Mouse (Mus musculus): ENCODE measurements at regions not wholly inside any gene's neighbourhood (a gene's known extent, or its start where the extent isn't known, plus 50 kb on each side); places are given as distances from the start of the nearest gene placed in this dataset.

DNA sequence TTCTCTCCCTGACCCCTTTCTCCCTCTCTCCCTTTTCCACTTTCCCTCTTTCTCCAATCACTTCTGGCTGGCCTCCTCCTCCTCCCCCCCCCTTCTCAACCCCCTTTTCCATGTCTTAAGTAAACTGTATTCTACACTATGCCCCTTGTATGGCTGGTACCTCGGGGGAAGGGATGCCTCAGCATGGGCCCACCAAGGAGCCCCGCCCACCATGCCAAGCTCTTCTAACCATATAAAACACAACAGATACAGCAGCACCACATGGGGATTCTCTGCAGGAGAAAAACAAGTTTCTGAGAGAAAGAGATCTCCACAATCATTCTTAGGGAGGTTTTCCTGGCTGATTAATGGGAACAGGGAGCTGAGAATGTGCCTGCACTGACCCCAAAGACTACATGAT is 196.6 kb upstream of the Trib2 start:
- no peak for DNase-seq

GRCm38 (mm10) chr12:16012081-16012480 is 195.4 kb upstream of the Trib2 start:
- DNase-seq: no peak

DNA sequence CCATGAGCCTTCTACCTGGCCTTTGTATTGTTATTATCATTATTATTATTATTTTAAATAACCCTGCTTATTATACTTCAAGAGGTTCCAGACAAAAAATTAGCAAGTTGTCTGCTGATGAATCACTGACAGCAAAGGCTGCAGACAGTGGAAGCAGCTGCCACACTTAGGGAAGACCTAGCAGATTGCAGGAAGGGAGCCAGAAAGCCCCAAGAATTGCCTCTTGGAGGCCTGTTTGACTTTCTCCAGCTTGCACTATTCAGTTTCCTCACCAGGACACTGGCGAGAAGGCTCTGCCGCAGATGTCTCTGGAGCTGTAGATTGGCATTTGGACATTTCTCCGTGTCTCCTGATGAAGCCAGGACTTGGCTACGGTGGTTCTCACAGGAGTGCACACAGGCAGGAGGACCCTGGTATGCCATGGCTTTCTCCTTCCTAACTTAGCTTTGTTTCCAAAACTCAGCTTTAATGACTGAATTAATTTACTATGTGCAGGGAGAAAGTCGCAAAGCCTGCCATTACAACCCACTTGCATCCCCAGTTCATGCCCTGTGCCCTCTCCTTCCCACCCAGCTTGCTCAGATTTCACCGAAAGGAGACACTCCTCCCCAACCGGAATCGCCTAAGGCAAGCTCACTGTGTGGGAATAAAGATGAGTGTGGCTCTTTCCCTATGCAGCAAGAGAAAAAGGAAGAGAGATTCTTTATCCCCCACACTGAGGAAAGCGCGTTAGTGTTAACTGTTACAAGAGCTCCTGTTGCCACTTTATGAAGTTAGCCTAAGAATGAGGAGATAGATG is 193.3 kb upstream of the Trib2 start:
- no peak for DNase-seq

- no peak for DNase-seq
Observed at GRCm38 (mm10) chr12:16008763-16009515, 192.2 kb upstream of the Trib2 start.

- DNase-seq: no peak
Observed at GRCm38 (mm10) chr12:16008261-16008660, 191.5 kb upstream of the Trib2 start.

- no peak for DNase-seq
Observed at GRCm38 (mm10) chr12:16006688-16007087, 190.0 kb upstream of the Trib2 start.

- DNase-seq: no peak
Observed at GRCm38 (mm10) chr12:16006286-16006685, 189.6 kb upstream of the Trib2 start.

- no peak for DNase-seq
Observed at GRCm38 (mm10) chr12:16001811-16002210, 185.1 kb upstream of the Trib2 start.

DNA sequence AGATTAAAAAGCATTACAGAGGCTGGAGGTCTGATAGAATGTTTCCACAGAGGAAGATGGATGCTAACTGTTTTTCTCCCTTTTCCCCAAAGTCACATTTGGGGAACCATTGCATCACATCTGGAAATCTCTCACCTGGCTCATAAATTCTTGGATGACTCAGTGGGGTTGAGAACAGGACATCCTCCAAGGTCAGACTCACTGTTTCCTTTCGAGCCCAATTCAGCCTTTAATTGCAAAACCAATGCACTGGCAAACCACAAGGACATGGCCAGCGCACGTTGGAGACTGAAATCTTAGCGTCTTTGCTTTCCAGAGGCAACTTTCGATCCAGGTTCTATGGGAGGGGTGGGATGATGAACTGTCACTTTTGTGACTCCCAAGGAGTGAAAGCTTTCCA is 184.5 kb upstream of the Trib2 start:
- no peak for DNase-seq

DNA sequence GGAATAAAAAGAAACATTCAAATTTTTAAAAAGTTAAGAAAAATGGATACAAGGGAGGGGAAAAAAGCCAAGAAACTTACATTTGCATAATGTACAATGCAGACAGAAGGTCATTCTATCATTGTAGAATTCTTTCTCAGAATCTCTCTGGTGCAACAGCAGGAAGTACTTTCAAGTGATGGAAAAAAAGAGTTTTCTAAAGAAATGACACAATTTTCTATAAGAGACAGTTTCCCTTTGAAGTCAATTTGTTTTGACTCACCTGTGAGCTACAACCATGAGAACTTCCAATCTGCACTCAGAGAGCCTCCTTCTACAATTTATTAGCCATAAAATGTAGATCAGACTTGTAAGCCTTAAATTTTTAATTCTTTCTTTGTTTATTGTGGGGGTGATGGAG is 181.6 kb upstream of the Trib2 start:
- no peak for DNase-seq

DNA sequence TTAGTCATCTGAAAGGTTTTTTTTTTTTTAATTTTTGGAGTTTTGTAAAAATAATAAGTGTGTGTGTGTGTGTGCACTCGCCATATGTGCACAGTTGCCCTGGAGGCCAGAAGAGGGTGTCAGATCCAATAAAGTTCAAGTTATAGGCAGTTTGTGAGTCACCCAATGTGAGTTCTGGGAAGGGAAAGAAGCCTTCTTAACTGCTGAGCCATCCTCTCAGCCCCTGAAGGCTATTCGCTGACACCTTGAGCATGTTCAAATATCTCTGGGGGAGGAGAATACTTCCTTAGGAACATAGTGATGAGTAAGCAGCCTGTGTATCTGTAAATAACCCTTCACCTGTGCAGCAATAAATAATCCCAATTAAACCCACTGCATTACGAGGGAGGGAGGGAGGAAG is 177.1 kb upstream of the Trib2 start:
- DNase-seq: no peak

- no peak for DNase-seq
Observed at GRCm38 (mm10) chr12:15986351-15986750, 169.6 kb upstream of the Trib2 start.

DNA sequence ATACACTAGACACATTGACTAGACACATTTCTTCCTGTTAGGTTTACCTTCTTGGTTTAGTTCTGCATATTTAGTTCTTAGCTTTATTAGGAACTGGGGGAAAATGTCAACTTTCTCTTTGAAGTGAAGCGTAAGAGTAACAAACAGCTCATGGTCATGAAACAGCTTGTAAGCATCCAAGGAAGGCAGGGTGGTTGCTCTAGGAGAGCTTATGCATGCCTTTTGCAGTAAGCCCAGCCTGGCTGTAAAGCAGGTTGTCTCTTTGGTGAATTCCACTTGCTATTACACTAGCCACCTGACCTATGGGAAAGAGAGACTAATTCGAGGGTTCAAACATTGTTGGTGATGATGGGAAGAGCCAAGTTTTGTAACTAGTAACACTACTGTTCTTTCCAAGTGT is 168.9 kb upstream of the Trib2 start:
- no peak for DNase-seq

GRCm38 (mm10) chr12:15983591-15984300 is 167.0 kb upstream of the Trib2 start:
- no peak for DNase-seq

GRCm38 (mm10) chr12:15981741-15982140 is 165.0 kb upstream of the Trib2 start:
- no peak for DNase-seq

GRCm38 (mm10) chr12:15979233-15979632 is 162.5 kb upstream of the Trib2 start:
- DNase-seq: no peak

- no peak for DNase-seq
Observed at GRCm38 (mm10) chr12:15971786-15972185, 155.1 kb upstream of the Trib2 start.

DNA sequence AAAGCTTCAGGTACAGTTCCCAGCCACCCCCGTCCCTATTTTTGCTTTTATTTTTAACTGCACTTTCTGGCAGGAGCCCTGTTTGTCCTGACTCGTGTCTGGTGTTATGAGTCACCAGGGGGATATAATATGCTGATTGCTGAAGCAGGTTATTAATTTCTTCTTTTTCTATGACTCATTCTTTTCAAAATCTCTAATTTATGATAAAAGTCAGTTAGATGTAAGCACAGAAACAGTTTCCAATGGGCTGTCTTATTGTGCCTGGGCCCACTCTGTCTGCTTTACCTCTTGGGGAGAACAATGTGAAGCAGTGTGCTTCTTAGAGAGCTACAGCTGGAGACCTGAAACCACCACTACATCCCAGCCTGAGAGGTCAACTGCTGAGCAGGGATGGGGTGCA is 153.5 kb upstream of the Trib2 start:
- no peak for DNase-seq

DNA sequence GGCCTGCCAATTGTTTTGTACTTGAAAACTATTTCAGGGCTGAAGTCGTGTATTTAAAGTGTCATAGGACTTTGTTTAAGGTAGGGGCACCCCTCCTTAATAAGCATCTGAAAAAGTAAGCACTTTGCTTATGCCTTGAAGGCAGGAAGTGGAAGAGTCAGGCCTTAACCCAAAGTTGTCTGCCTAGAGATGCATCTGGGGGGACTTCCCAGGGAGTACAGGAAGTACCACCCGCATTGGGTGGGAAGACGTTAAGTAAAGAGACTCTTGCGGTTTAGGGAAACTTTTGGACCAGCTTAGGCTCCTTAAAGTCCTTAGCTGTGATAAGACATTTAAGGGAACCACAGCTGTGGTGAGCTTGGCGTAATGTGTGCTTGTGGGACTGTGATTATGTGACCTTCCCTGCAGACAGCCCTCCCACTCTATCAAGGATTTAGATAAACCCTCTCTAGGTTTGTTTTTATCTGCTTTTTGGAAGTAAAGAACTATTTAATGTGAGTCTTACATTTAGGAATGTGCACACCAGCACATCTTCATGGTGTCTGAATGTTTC is 150.9 kb upstream of the Trib2 start:
- no peak for DNase-seq

DNA sequence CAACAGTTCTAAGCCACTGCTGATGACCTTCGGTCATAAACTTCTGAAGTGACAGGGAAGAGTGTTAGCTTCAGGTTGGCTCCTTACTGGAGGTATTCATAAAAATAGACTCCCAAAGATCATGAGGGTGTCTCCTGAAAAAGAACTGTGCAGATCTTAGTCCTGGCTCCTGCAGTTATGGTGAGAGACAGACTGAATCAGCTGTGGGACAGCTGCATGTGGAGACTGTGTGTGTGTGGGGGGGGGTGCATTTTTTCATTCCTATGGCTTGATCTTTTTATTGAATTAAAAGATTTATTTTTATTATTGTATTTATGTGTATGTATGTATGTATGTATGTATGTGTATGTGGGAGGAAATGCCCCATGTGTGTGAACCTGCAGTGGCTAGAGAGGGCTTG is 149.9 kb upstream of the Trib2 start:
- no peak for DNase-seq

DNA sequence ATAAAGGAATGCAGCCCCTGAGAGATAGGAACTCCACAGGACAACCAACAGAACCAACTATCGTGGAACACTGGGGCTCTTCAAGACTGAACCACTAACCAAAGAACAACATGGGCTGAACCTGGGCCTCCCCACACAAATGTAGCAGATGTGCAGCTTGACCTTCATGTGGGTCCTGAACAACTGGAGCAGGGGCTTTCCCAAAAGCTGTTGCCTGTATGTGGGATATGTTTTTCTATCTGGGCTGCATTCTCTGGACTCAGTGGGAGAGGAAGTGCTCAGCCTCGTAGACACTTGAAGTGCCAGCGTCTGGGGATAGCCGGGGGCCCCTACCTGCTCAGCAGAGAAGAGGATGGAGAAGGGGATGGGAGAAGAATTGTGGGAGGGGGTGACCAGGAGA is 149.2 kb upstream of the Trib2 start:
- no peak for DNase-seq

- no peak for DNase-seq
Observed at GRCm38 (mm10) chr12:15964073-15964472, 147.4 kb upstream of the Trib2 start.

DNA sequence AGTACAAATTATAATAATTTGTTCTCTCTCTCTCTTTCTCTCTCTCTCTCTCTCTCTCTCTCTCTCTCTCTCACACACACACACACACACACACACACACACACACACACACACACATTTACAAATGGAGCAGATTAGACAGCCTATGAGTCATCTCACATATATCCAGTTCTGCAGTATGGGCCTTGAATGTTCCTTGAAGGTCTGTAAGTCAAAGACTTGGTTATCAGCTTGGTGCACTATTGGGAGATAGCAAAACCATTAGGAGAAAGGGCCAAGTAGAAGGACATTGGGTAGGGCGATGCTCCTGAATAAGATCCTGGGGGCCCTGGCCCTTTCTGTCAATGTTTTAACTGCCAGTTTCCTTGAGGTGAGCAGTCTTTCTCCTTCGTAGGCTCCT is 145.1 kb upstream of the Trib2 start:
- no peak for DNase-seq
